Mouse (Mus musculus): ENCODE results near the gene Klre1.

The Klre1 gene

GRCm38 (mm10) chr6:129577605-129578004, at the start of gene Klre1:
Gene Klre1, plus strand, starts transcription at chr6:129577905.
- no peak for DNase-seq (ENCODE audit: low read depth, low spot score)

- DNase-seq (ENCODE audit: low read depth, low spot score) = no peak
These were observed 48.1 kb upstream of the Klre1 start for GRCm38 (mm10) chr6:129529605-129530004.

- no peak for DNase-seq (ENCODE audit: low read depth, low spot score)
These were observed 47.4 kb upstream of the Klre1 start for GRCm38 (mm10) chr6:129530261-129530660.

GRCm38 (mm10) chr6:129532556-129532941, 45.2 kb upstream of the Klre1 start:
- DNase-seq (ENCODE audit: low read depth, low spot score) = peak; percentile 72

GRCm38 (mm10) chr6:129532942-129533860, 44.5 kb upstream of the Klre1 start, which contains the start of gene Gabarapl1:
Gene Gabarapl1, plus strand, starts transcription at chr6:129533160.
- DNase-seq (ENCODE audit: low read depth, low spot score) = peak; percentile 85

- no peak for DNase-seq (ENCODE audit: low read depth, low spot score)
These were observed 43.6 kb upstream of the Klre1 start for GRCm38 (mm10) chr6:129534057-129534456.

GRCm38 (mm10) chr6:129534627-129535190, 43.0 kb upstream of the Klre1 start:
- no peak for DNase-seq (ENCODE audit: low read depth, low spot score)

- DNase-seq (ENCODE audit: low read depth, low spot score) = no peak
These were observed 42.0 kb upstream of the Klre1 start for GRCm38 (mm10) chr6:129535723-129536122.

- DNase-seq (ENCODE audit: low read depth, low spot score) = no peak
These were observed 39.1 kb upstream of the Klre1 start for GRCm38 (mm10) chr6:129538555-129538954.

GRCm38 (mm10) chr6:129541931-129542330, 35.8 kb upstream of the Klre1 start:
- DNase-seq (ENCODE audit: low read depth, low spot score) = no peak

GRCm38 (mm10) chr6:129542540-129542939, 35.2 kb upstream of the Klre1 start:
- no peak for DNase-seq (ENCODE audit: low read depth, low spot score)

- peak; percentile 71 for DNase-seq (ENCODE audit: low read depth, low spot score)
These were observed 33.7 kb upstream of the Klre1 start for GRCm38 (mm10) chr6:129543709-129544606.

GRCm38 (mm10) chr6:129547277-129547676, 30.4 kb upstream of the Klre1 start:
- DNase-seq (ENCODE audit: low read depth, low spot score) = no peak

GRCm38 (mm10) chr6:129548009-129548408, 29.7 kb upstream of the Klre1 start:
- DNase-seq (ENCODE audit: low read depth, low spot score) = no peak

GRCm38 (mm10) chr6:129557298-129558023, 20.2 kb upstream of the Klre1 start:
- no peak for DNase-seq (ENCODE audit: low read depth, low spot score)

- peak; percentile 77 for DNase-seq (ENCODE audit: low read depth, low spot score)
These were observed 18.6 kb upstream of the Klre1 start for GRCm38 (mm10) chr6:129558946-129559640.

- DNase-seq (ENCODE audit: low read depth, low spot score) = no peak
These were observed 18.1 kb upstream of the Klre1 start for GRCm38 (mm10) chr6:129559641-129560027.

GRCm38 (mm10) chr6:129565257-129565656, 12.4 kb upstream of the Klre1 start:
- DNase-seq (ENCODE audit: low read depth, low spot score) = no peak

- peak; percentile 14 for DNase-seq (ENCODE audit: low read depth, low spot score)
These were observed 2.4 kb upstream of the Klre1 start for GRCm38 (mm10) chr6:129575315-129575714.

GRCm38 (mm10) chr6:129581274-129581673, 3.6 kb downstream of the Klre1 start:
- DNase-seq (ENCODE audit: low read depth, low spot score) = peak; percentile 8

- DNase-seq (ENCODE audit: low read depth, low spot score) = no peak
These were observed 4.2 kb downstream of the Klre1 start for GRCm38 (mm10) chr6:129581896-129582295.
